Mouse (Mus musculus): Measurements from ENCODE around the gene Crcp. TPM values are rescaled to one million over a fixed set of nuclear protein-coding genes. Genes with fewer than 3 reads are reported as not detected.

Crcp gene
- polyA plus RNA-seq, 1 experiment from 2014 or later: 86.8 TPM

GRCm38 (mm10) chr5:130059413-130060328 lies 30.6 kb downstream of the Crcp start:
- H3K4me2 ChIP-seq (ENCODE audit: low read length): no peak overlapping the region

DNA sequence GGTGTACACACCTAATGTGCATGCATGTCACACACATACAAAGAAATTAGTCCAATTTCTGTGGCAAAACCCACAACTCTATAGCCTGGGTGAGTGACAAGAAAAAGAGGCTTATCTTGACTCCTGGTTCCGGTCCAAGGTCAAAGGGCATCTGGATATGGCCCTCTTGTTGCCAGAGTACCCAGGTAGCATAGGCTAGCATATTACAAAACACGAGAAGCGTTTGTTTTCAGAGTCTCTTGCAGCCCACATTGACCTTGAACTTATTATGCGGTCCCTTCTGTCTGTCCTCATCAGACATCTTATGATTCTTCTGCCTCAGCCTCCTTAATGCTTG lies 31.2 kb downstream of the Crcp start:
- H3K9me3 ChIP-seq (replicated peaks; ENCODE audit: control insufficient read depth, low read length, poor library complexity, severe bottlenecking): no peaks in the 10 kb centered on the region
- H3K9ac ChIP-seq (ENCODE audit: low read depth, low read length): no peak overlapping the region
- H3K4me2 ChIP-seq (ENCODE audit: low read length): no peak overlapping the region
- no peak overlapping the region for H3K4me3 ChIP-seq (ENCODE audit: low read depth, low read length)
- H3K36me3 ChIP-seq (ENCODE audit: control insufficient read depth, insufficient read depth, low read length): peaks cover 13% of the 10 kb centered on the region
- 86% methylated on average over 4 of the region's 4 CpGs for WGBS
- no peaks in the 10 kb centered on the region for H3K4me1 ChIP-seq (ENCODE audit: control insufficient read depth, insufficient read depth, low read length)
- no peak for ATAC-seq
- no peak overlapping the region for H3K27ac ChIP-seq (ENCODE audit: low read length)
- no peaks in the 10 kb centered on the region for H3K27me3 ChIP-seq (ENCODE audit: control insufficient read depth, insufficient read depth, low read depth, low read length)

More at GRCm38 (mm10) chr5:130059413-130060328, 30.6 kb downstream of the Crcp start:
- H3K36me3 ChIP-seq (ENCODE audit: control insufficient read depth, insufficient read depth, low read length): peaks cover 13% of the 10 kb centered on the region
- no peak for ATAC-seq
- no peaks in the 10 kb centered on the region for H3K4me1 ChIP-seq (ENCODE audit: control insufficient read depth, insufficient read depth, low read length)
- H3K27me3 ChIP-seq (ENCODE audit: control insufficient read depth, insufficient read depth, low read depth, low read length): no peaks in the 10 kb centered on the region
- H3K4me3 ChIP-seq (ENCODE audit: low read depth, low read length): no peak overlapping the region
- no peak overlapping the region for H3K9ac ChIP-seq (ENCODE audit: low read depth, low read length)
- H3K9me3 ChIP-seq (replicated peaks; ENCODE audit: control insufficient read depth, low read length, poor library complexity, severe bottlenecking): no peaks in the 10 kb centered on the region
- WGBS: 65% methylated on average over 12 of the region's 12 CpGs
- peak overlapping the region; percentile 14; the same call in 1 of the 2 replicates for H3K27ac ChIP-seq (ENCODE audit: low read length)

DNA sequence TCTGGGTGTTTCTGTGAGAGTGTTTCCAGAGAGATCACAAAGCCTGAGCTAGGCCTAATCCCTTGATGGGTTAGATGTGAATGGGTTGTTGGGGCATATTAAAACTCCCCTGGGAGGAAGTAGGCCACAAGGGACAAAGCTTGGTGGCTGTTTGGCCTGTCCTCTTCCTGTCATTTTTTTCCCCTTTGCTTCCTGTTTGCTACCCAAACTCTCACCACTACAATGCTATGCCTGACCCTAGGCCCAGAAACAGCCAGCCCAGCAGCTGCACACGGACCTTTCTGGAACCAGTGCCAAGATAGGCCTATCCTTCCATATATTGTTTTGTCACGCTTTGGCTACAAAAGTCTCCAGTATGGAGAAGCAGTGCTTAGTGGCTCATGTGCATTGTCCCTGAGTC lies 33.0 kb downstream of the Crcp start:
- H3K4me1 ChIP-seq (ENCODE audit: control insufficient read depth, insufficient read depth, low read length): no peaks in the 10 kb centered on the region
- no peaks in the 10 kb centered on the region for H3K27me3 ChIP-seq (ENCODE audit: control insufficient read depth, insufficient read depth, low read depth, low read length)
- H3K36me3 ChIP-seq (ENCODE audit: control insufficient read depth, insufficient read depth, low read length): peaks cover 13% of the 10 kb centered on the region
- no peak overlapping the region for H3K4me2 ChIP-seq (ENCODE audit: low read length)
- H3K4me3 ChIP-seq (ENCODE audit: low read depth, low read length): no peak overlapping the region
- WGBS: 82% methylated on average over 2 of the region's 2 CpGs
- H3K9ac ChIP-seq (ENCODE audit: low read depth, low read length): no peak overlapping the region
- no peak overlapping the region for H3K27ac ChIP-seq (ENCODE audit: low read length)
- no peaks in the 10 kb centered on the region for H3K9me3 ChIP-seq (replicated peaks; ENCODE audit: control insufficient read depth, low read length, poor library complexity, severe bottlenecking)
- ATAC-seq: no peak

GRCm38 (mm10) chr5:130063760-130064159 lies 34.7 kb downstream of the Crcp start:
- Histone ChIP-seq H3K27ac (ENCODE audit: low read length) (no peak overlapping the region), H3K4me2 (ENCODE audit: low read length) (no peak overlapping the region), H3K27me3 (ENCODE audit: control insufficient read depth, insufficient read depth, low read depth, low read length) (no peaks in the 10 kb centered on the region), H3K36me3 (ENCODE audit: control insufficient read depth, insufficient read depth, low read length) (peaks cover 13% of the 10 kb centered on the region), H3K9me3 (replicated peaks; ENCODE audit: control insufficient read depth, low read length, poor library complexity, severe bottlenecking) (no peaks in the 10 kb centered on the region), H3K9ac (ENCODE audit: low read depth, low read length) (no peak overlapping the region), H3K4me1 (ENCODE audit: control insufficient read depth, insufficient read depth, low read length) (no peaks in the 10 kb centered on the region), H3K4me3 (ENCODE audit: low read depth, low read length) (no peak overlapping the region)
- ATAC-seq: no peak
- 84% methylated on average over 2 of the region's 2 CpGs for WGBS

- no peak overlapping the region for H3K4me3 ChIP-seq (ENCODE audit: low read depth, low read length)
- H3K9me3 ChIP-seq (replicated peaks; ENCODE audit: control insufficient read depth, low read length, poor library complexity, severe bottlenecking): no peaks in the 10 kb centered on the region
- peaks cover 6% of the 10 kb centered on the region for H3K36me3 ChIP-seq (ENCODE audit: control insufficient read depth, insufficient read depth, low read length)
- no peak overlapping the region for H3K4me2 ChIP-seq (ENCODE audit: low read length)
- no peaks in the 10 kb centered on the region for H3K4me1 ChIP-seq (ENCODE audit: control insufficient read depth, insufficient read depth, low read length)
- H3K27ac ChIP-seq (ENCODE audit: low read length): no peak overlapping the region
- no peak overlapping the region for H3K9ac ChIP-seq (ENCODE audit: low read depth, low read length)
- 93% methylated on average over 1 of the region's 1 CpGs for WGBS
- ATAC-seq: no peak
- H3K27me3 ChIP-seq (ENCODE audit: control insufficient read depth, insufficient read depth, low read depth, low read length): no peaks in the 10 kb centered on the region
Measured at GRCm38 (mm10) chr5:130065579-130065978, 36.5 kb downstream of the Crcp start.

DNA sequence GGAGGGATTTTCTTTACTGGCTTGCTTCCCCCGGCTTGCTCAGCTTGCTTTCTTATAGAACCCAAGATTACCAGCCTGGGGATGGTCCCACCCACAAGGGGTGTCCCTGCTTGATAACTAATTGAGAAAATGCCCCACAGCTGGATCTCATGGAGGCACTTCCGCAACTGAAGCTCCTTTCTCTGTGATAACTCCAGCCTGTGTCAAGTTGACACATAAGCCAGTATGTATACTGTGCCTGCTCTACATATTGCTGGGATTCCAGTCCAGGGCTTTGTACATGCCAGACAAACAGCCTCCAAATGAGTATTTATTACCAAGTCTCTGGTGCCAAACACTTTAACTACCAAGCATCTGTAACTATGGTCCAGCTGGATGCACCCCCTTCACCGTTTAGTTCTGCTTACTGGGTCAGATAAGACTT lies 38.8 kb downstream of the Crcp start:
- Histone ChIP-seq H3K36me3 (ENCODE audit: control insufficient read depth, insufficient read depth, low read length) (no peaks in the 10 kb centered on the region), H3K9ac (ENCODE audit: low read depth, low read length) (no peak overlapping the region), H3K4me1 (ENCODE audit: control insufficient read depth, insufficient read depth, low read length) (no peaks in the 10 kb centered on the region), H3K4me3 (ENCODE audit: low read depth, low read length) (no peak overlapping the region), H3K4me2 (ENCODE audit: low read length) (no peak overlapping the region), H3K9me3 (replicated peaks; ENCODE audit: control insufficient read depth, low read length, poor library complexity, severe bottlenecking) (no peaks in the 10 kb centered on the region), H3K27ac (ENCODE audit: low read length) (no peak overlapping the region), H3K27me3 (ENCODE audit: control insufficient read depth, insufficient read depth, low read depth, low read length) (no peaks in the 10 kb centered on the region)
- WGBS: 79% methylated on average over 3 of the region's 3 CpGs
- ATAC-seq: no peak

DNA sequence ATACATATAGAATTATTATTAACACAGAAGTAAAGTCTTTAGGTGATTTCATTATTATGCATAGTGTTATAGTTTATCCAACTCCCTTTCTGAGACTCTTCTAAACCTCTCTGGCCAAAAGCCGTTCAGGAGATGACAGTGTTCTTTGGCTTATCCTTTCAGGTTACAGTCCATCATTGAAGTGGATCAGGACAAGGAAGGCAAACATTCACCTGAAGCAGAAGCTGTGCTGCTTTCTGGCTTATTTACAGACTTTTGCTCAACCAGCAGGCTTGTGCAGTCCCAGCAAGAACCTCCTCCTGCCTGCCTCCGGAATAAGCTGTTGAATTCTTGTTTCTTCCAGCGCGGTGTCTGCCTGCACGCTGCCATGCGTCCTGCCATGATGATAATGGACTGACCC lies 43.9 kb downstream of the Crcp start, which contains the start of gene Tpst1:
Gene Tpst1 (plus strand): TSS at position 301 of the 400 bp plus-strand sequence.
- Histone ChIP-seq H3K4me2 (ENCODE audit: low read length) (no peak within 1 kb of the TSS), H3K9me3 (replicated peaks; ENCODE audit: control insufficient read depth, low read length, poor library complexity, severe bottlenecking) (no peaks in the 10 kb centered on the region), H3K9ac (ENCODE audit: low read depth, low read length) (no peak within 1 kb of the TSS), H3K27me3 (ENCODE audit: control insufficient read depth, insufficient read depth, low read depth, low read length) (no peaks in the 10 kb centered on the region), H3K36me3 (ENCODE audit: control insufficient read depth, insufficient read depth, low read length) (no peaks in the 10 kb centered on the region), H3K4me1 (ENCODE audit: control insufficient read depth, insufficient read depth, low read length) (no peaks in the 10 kb centered on the region), H3K27ac (ENCODE audit: low read length) (no peak within 1 kb of the TSS), H3K4me3 (ENCODE audit: low read depth, low read length) (no peak within 1 kb of the TSS)
- no peak for ATAC-seq
- WGBS: 92% methylated on average over 6 of the region's 6 CpGs

- Histone ChIP-seq H3K9ac (ENCODE audit: low read depth, low read length) (no peak overlapping the region), H3K36me3 (ENCODE audit: control insufficient read depth, insufficient read depth, low read length) (no peaks in the 10 kb centered on the region), H3K4me2 (ENCODE audit: low read length) (no peak overlapping the region), H3K9me3 (replicated peaks; ENCODE audit: control insufficient read depth, low read length, poor library complexity, severe bottlenecking) (no peaks in the 10 kb centered on the region), H3K4me3 (ENCODE audit: low read depth, low read length) (no peak overlapping the region), H3K4me1 (ENCODE audit: control insufficient read depth, insufficient read depth, low read length) (peaks cover 3% of the 10 kb centered on the region; the same call in 1 of the 2 replicates), H3K27ac (ENCODE audit: low read length) (no peak overlapping the region), H3K27me3 (ENCODE audit: control insufficient read depth, insufficient read depth, low read depth, low read length) (no peaks in the 10 kb centered on the region)
- ATAC-seq: no peak
- WGBS: 91% methylated on average over 6 of the region's 6 CpGs
Measured at GRCm38 (mm10) chr5:130074491-130074890, 45.4 kb downstream of the Crcp start.

DNA sequence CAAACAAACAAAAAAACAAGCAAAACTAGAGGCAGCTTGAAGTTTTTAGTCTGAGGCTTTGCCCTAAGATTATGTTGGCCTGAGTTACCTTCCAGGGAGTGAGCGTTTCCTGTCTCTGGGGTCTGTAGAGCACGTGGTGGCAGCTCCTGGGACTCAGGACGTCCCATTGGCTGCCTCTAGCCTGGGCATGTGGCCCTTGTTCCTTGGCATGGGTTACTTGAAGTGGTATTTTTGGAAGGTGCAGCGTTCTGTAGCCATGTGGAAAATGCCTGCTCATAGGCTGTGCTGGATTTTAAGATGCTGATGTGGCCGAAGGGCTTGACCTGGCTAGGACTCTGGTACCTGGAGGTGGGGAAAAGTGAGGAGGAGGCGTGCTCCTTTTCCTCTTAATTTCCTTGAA lies 47.3 kb downstream of the Crcp start:
- Histone ChIP-seq H3K4me2 (ENCODE audit: low read length) (no peak overlapping the region), H3K4me1 (ENCODE audit: control insufficient read depth, insufficient read depth, low read length) (peaks cover 14% of the 10 kb centered on the region), H3K9ac (ENCODE audit: low read depth, low read length) (no peak overlapping the region), H3K27ac (ENCODE audit: low read length) (no peak overlapping the region), H3K36me3 (ENCODE audit: control insufficient read depth, insufficient read depth, low read length) (no peaks in the 10 kb centered on the region), H3K27me3 (ENCODE audit: control insufficient read depth, insufficient read depth, low read depth, low read length) (no peaks in the 10 kb centered on the region), H3K9me3 (replicated peaks; ENCODE audit: control insufficient read depth, low read length, poor library complexity, severe bottlenecking) (no peaks in the 10 kb centered on the region), H3K4me3 (ENCODE audit: low read depth, low read length) (no peak overlapping the region)
- WGBS: 60% methylated on average over 6 of the region's 6 CpGs
- ATAC-seq: no peak

All from midbrain, embryonic 16.5 days (tissue).